Mouse (Mus musculus) adrenal gland, postnatal 36 days (tissue): ENCODE measurements around the gene Olfr1076. TPM values are rescaled to one million over a fixed set of nuclear protein-coding genes. Genes with fewer than 3 reads are reported as not detected.
"Not testable (repeated sequence)": the region's sequence is repeated elsewhere in the genome, so short reads cannot be mapped to it uniquely, and the experiment has no call there.

ENCODE experiments used
- DNase-seq, 2 experiments: peaks; one replicate each; pipeline ENCODE4 v3.0.0; 2021; ENCODE audit warnings: mixed read lengths in 1 of 2
- long read RNA-seq, 2 experiments: library from polyadenylated mRNA; stranded (forward); transcript quantifications; one replicate each; pipeline ENCODE4 v2.0.0; 2021; ENCODE audit warnings: borderline sequencing depth in 2 of 2
- total RNA-seq, 2 experiments: library from RNA; stranded (reverse); gene quantifications; 2 replicates each; pipeline ENCODE4 v1.2.3; 2021

The Olfr1076 gene
- total RNA-seq = not detected
- long read RNA-seq, experiment 1 = 0 reads
- long read RNA-seq, experiment 2 = 0 reads

DNA sequence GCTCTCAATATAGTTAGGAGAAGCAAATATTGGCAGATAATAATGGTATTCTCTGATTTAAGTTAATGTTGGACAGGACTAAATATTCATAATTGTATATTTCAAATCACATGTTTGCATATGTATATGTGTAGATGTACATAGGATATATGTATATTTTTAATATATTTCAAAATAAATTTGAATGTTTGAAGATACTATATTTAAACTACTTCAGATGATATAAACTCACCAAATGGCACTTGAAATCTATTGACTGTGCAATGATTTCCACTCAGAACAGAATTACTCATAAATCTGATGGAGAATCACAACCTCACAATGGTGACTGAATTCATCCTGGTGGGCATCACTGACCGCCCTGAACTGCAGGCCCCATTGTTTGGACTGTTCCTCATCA, at the start of gene Olfr1076:
Gene Olfr1076 (plus strand): TSS at position 301 of the 400 bp plus-strand sequence.
- DNase-seq = no peak

DNA sequence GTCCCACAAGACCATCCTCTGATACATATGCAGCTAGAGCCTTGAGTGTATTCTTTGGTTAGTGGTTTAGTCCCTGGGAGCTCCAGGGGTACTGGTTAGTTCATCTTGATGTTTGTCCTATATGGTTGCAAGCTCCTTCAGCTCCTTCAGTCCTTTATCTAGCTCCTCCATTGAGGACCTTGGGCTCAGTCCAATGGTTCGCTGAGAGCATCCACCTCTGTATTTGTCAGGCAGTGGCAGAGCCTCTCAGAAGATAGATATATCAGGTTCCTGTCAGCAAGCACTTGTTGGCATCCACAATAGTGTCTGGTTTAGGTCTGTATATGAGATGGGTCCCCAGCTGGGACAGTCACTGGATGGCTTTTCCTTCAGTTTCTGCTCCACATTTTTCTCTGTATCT, 47.8 kb upstream of the Olfr1076 start:
- DNase-seq = no peak

DNA sequence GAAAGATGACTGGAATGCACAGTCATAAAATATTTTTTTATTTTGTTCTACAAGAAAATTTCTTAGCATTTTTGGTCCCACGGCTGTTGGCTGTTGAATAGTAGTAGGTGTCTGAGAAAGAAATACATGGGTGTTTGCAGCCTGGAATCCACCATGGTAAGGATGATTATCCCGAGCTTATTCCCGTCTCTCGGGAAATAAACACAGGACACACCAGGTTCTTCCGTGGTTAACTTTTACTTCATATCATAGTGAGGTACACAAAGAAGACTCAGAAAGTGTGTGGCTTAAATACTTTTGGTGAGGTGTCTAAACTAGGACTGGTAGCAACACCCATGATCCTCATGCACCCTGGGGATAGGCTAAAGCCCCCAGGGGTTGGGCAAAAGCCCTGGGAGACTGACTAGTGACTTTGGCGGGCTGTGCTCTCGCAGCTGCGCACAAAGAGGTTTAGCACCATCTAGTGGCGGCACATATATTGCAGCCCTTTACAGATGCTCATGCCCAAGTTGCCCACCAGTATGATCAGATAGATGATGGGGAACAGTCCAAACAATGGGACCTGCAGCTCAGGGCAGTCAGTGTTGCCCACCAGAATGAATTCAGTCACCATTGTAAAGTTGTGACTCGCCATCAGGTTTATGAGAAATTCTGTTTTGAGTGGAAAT, 43.7 kb upstream of the Olfr1076 start:
- peak; percentile 35 to 47 for DNase-seq

DNA sequence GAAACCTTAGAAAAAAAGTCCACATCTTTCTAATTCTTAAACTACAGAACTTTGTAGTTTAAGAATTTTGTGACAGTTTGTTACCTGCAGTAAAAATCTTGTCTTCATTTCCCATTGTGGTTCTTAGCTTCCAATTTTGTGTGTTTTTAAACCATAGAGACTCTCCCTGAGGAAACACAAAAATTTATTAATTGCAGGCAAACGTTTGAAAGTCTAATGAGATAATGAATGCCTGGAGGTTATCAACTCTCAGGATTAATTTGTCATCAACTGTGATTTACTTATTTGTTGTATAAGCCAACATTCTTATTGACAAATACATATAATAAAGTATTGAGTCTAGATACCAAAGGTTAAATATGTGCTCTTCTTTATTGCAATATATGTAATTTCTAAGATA, 21.0 kb upstream of the Olfr1076 start, which contains the start of gene Olfr228:
Gene Olfr228 (minus strand): TSS at position 101 of the 400 bp plus-strand sequence.
- DNase-seq = no peak

DNA sequence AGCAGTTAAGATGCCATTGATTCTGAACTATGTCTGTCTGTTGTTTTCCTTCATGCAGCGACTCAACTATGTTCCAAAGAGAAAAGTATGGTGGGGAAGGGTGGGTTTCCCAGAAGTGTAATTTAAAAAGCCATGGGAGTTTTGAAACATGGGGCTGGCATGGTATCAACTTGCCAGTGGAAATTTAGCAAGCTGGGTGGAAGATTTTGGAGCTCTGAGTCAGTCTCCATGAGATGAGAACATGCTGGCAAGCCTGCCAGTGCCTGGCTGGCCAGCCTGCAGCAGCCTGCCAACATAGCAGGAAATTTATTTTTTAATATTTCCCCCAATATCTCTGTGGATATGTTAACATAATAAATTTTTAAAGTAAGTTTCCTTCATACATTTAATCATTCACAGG, 22.7 kb downstream of the Olfr1076 start:
- DNase-seq = no peak

DNA sequence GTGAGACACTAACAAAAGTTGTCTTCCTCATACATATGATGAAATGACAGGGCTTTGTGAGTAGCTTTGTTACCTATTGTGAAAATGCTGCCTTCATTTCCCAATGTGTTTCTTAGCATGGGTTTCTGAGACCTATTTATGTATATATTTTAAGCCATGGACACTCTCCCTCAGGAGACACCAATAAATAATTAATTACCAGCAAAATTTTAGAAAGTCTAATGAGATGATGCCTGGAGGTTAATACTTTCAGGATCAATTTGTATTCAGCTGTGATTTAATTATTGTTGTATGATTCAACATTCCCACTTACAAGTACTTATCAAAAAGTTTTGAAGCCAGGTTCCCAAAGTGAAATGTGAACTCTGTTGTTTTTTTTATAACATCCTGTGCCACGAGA, 34.1 kb downstream of the Olfr1076 start, which contains the start of gene Olfr1079:
Gene Olfr1079 (minus strand): TSS at position 101 of the 400 bp plus-strand sequence.
- no peak for DNase-seq

DNA sequence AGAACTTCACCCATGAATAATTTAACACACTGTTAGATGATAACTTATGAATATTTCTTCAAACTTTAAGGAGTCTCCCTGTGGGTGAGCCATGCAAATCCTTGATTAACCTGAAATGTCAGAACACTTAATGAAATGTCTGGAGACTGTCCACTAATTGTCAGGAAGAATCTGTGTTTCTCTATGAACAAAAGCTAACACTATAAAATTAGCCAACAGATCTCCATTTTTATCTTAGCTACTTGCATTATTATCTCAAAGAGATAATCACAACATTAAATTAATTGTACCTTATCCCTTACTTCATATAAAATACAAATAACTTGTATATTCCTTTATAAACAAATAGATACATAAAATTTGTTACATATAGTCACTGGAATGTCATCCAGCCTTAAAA, 49.9 kb downstream of the Olfr1076 start, which contains the start of gene Olfr1080:
Gene Olfr1080 (minus strand): TSS at position 101 of the 400 bp plus-strand sequence.
- DNase-seq = not testable (repeated sequence)

Other genes starting within 250 kb of the Olfr1076 start
- not detected for gene Olfr1051, start 229.4 kb upstream of the Olfr1076 start, total RNA-seq
- not detected for gene Olfr1052, start 216.0 kb upstream of the Olfr1076 start, total RNA-seq
- not detected for gene Olfr1053, start 193.2 kb upstream of the Olfr1076 start, total RNA-seq
- gene Olfr1054, start 173.0 kb upstream of the Olfr1076 start, total RNA-seq = not detected
- not detected for gene Olfr1055, start 158.2 kb upstream of the Olfr1076 start, total RNA-seq
- gene Olfr1056, start 146.0 kb upstream of the Olfr1076 start, total RNA-seq = not detected
- gene Olfr1057, start 130.1 kb upstream of the Olfr1076 start, total RNA-seq = not detected
- not detected for gene Olfr1058, start 119.9 kb upstream of the Olfr1076 start, total RNA-seq
- gene Olfr1061, start 94.4 kb upstream of the Olfr1076 start, total RNA-seq = not detected
- gene Olfr1062, start 81.7 kb upstream of the Olfr1076 start, total RNA-seq = not detected
- gene Olfr1065, start 57.9 kb upstream of the Olfr1076 start, total RNA-seq = not detected
- not detected for gene Olfr1066, start 52.2 kb upstream of the Olfr1076 start, total RNA-seq
- not detected for gene Olfr228, start 21.1 kb upstream of the Olfr1076 start, total RNA-seq
- not detected for gene Olfr1079, start 34.0 kb downstream of the Olfr1076 start, total RNA-seq
- not detected for gene Olfr1080, start 49.8 kb downstream of the Olfr1076 start, total RNA-seq
- not detected for gene Olfr1082, start 90.5 kb downstream of the Olfr1076 start, total RNA-seq
- gene Olfr1084, start 131.3 kb downstream of the Olfr1076 start, total RNA-seq = not detected
- gene Olfr1085, start 153.6 kb downstream of the Olfr1076 start, total RNA-seq = not detected
- gene Olfr1086, start 171.6 kb downstream of the Olfr1076 start, total RNA-seq = not detected
- not detected for gene Olfr1087, start 189.9 kb downstream of the Olfr1076 start, total RNA-seq
- gene Olfr1089, start 225.2 kb downstream of the Olfr1076 start, total RNA-seq = not detected